Mouse (Mus musculus): ENCODE measurements around the gene Gm49450.

The Gm49450 gene

GRCm38 (mm10) chr15:98887526-98887925 lies 65.8 kb downstream of the Gm49450 start:
- DNase-seq: no peak

GRCm38 (mm10) chr15:98886667-98887387 lies 66.5 kb downstream of the Gm49450 start:
- no peak for DNase-seq

- DNase-seq: no peak
Measured at GRCm38 (mm10) chr15:98884106-98884505, 69.2 kb downstream of the Gm49450 start.

GRCm38 (mm10) chr15:98883661-98884060 lies 69.7 kb downstream of the Gm49450 start:
- no peak for DNase-seq

Measured in lung, postnatal 10 days (tissue).